Comparison of ENCODE assay signal across 27 mouse cellular contexts in genomic region chr15:102939256-102940155, GRCm38 (mm10). TPM values are rescaled to one million over a fixed set of nuclear protein-coding genes. Genes with fewer than 3 reads are reported as not detected.
DNase-seq lines count a peak whose midpoint lies in the region; ATAC-seq lines count a peak whose summit lies in the region.
"Had no signal": no experiment of that assay in that cellular context is flagged by ENCODE, and none has a peak within 500 bp of the region (broad histone marks: within the 10 kb centered on the region; RNA-seq: fewer than 3 reads in every experiment).

No protein-coding gene starts in this region.

- H3K4me2 ChIP-seq in forebrain, embryonic 11.5 days (ENCODE audit: low read depth, low read length, severe bottlenecking): no peak overlapping the region
- peak overlapping the region; percentile 40 for H3K4me2 ChIP-seq in kidney, embryonic 15.5 days
- peak overlapping the region; percentile 39 for H3K4me2 ChIP-seq in neural tube, embryonic 13.5 days
- H3K4me2 ChIP-seq in midbrain, embryonic 13.5 days (replicated peaks): no peak overlapping the region
- H3K4me2 ChIP-seq: heart, embryonic 12.5 days; hindbrain, embryonic 13.5 days; liver, embryonic 13.5 days; lung, embryonic 14.5 days had no signal

- ATAC-seq in forebrain, embryonic 11.5 days (replicated peaks; ENCODE audit: low FRiP score): no peak
- ATAC-seq in kidney, embryonic 15.5 days (replicated peaks; ENCODE audit: low FRiP score): 0 out of 2 replicates have a peak, but pooled peaks have one; percentile 46
- ATAC-seq in neural tube, embryonic 13.5 days (ENCODE audit: low read depth): peak; percentile 35
- ATAC-seq in midbrain, embryonic 13.5 days: no peak
- ATAC-seq: forebrain, embryonic 14.5 days; inflammation-experienced regulatory T-cells, adult 6 months had no signal

- no peak overlapping the region for H3K4me3 ChIP-seq in forebrain, embryonic 11.5 days (ENCODE audit: low read depth, low read length)
- no peak overlapping the region for H3K4me3 ChIP-seq in forebrain, embryonic 10.5 days
- H3K4me3 ChIP-seq in kidney, embryonic 15.5 days (replicated peaks): peak overlapping the region; percentile 6; the same call in 1 of the 2 replicates
- peak overlapping the region; percentile 36 for H3K4me3 ChIP-seq in limb, embryonic 10.5 days
- H3K4me3 ChIP-seq in neural tube, embryonic 13.5 days: peak overlapping the region; percentile 31; the same call in 1 of the 2 replicates
- H3K4me3 ChIP-seq in midbrain, embryonic 13.5 days (replicated peaks): no peak overlapping the region
- H3K4me3 ChIP-seq: embryonic facial prominence, embryonic 10.5 days; heart, embryonic 12.5 days; hindbrain, embryonic 13.5 days; liver, embryonic 13.5 days had no signal

- no peak overlapping the region for H3K27ac ChIP-seq in forebrain, embryonic 11.5 days (ENCODE audit: low read depth, low read length)
- H3K27ac ChIP-seq in forebrain, embryonic 10.5 days: no peak overlapping the region
- H3K27ac ChIP-seq in kidney, embryonic 15.5 days: no peak overlapping the region
- peak overlapping the region; percentile 44 for H3K27ac ChIP-seq in limb, embryonic 10.5 days
- peak overlapping the region; percentile 56; the same call in 1 of the 2 replicates for H3K27ac ChIP-seq in neural tube, embryonic 13.5 days (replicated peaks)
- no peak overlapping the region for H3K27ac ChIP-seq in midbrain, embryonic 13.5 days
- H3K27ac ChIP-seq: embryonic facial prominence, embryonic 10.5 days; hindbrain, embryonic 13.5 days; liver, embryonic 13.5 days had no signal

- H3K4me1 ChIP-seq in forebrain, embryonic 11.5 days (replicated peaks; ENCODE audit: control insufficient read depth, insufficient read depth, low read length): no peaks in the 10 kb centered on the region; the same call in 1 of the 2 replicates
- peaks cover 18% of the 10 kb centered on the region for H3K4me1 ChIP-seq in forebrain, embryonic 10.5 days
- peaks cover 32% of the 10 kb centered on the region for H3K4me1 ChIP-seq in kidney, embryonic 15.5 days
- H3K4me1 ChIP-seq in limb, embryonic 10.5 days: peaks cover 48% of the 10 kb centered on the region
- peaks cover 16% of the 10 kb centered on the region for H3K4me1 ChIP-seq in neural tube, embryonic 13.5 days (replicated peaks)
- H3K4me1 ChIP-seq in midbrain, embryonic 13.5 days (replicated peaks): peaks cover 10% of the 10 kb centered on the region; the same call in 1 of the 2 replicates
- H3K4me1 ChIP-seq: liver, embryonic 13.5 days had no signal

- peak; percentile 52 for DNase-seq in forebrain, embryonic 11.5 days (ENCODE audit: low spot score)
- no peak for DNase-seq in forebrain, embryonic 10.5 days (ENCODE audit: extremely low spot score, low spot score)
- no peak for DNase-seq in kidney, adult 11 months
- DNase-seq in limb, embryonic 10.5 days (ENCODE audit: low spot score): peak; percentile 62
- DNase-seq in frontal cortex, postnatal 25 days (ENCODE audit: low spot score in 2 of 2): no peak
- DNase-seq: adrenal gland, postnatal 36 days; cerebellum, adult 18-20 months; cerebellum, postnatal 25 days; gastrocnemius, postnatal 36 days; heart, postnatal 14 days; liver, embryonic 13.5 days; lung, embryonic 14.5 days; lung, postnatal 36 days; right cerebral cortex, postnatal 14 days; spleen, adult 18-20 months; thymus, adult 18-20 months had no signal

- H3K36me3 ChIP-seq in forebrain, embryonic 11.5 days (ENCODE audit: control insufficient read depth, insufficient read depth, low read length): no peaks in the 10 kb centered on the region
- H3K36me3 ChIP-seq in forebrain, embryonic 10.5 days (replicated peaks): no peaks in the 10 kb centered on the region
- H3K36me3 ChIP-seq in kidney, embryonic 15.5 days: no peaks in the 10 kb centered on the region
- no peaks in the 10 kb centered on the region for H3K36me3 ChIP-seq in limb, embryonic 10.5 days
- no peaks in the 10 kb centered on the region for H3K36me3 ChIP-seq in neural tube, embryonic 13.5 days
- no peaks in the 10 kb centered on the region for H3K36me3 ChIP-seq in midbrain, embryonic 13.5 days
- H3K36me3 ChIP-seq: embryonic facial prominence, embryonic 10.5 days; heart, embryonic 12.5 days; hindbrain, embryonic 13.5 days; liver, embryonic 13.5 days had no signal

- 2% methylated on average over 34 of the region's 34 CpGs for WGBS in forebrain, embryonic 11.5 days
- under 1% methylated on average over 34 of the region's 34 CpGs for WGBS in forebrain, embryonic 10.5 days
- 1% methylated on average over 34 of the region's 34 CpGs for WGBS in kidney, embryonic 15.5 days
- WGBS in limb, embryonic 10.5 days: under 1% methylated on average over 34 of the region's 34 CpGs
- WGBS in neural tube, embryonic 13.5 days: under 1% methylated on average over 34 of the region's 34 CpGs
- 1% methylated on average over 33 of the region's 34 CpGs for whole genome bisulfite sequencing in midbrain, embryonic 13.5 days

- no peak overlapping the region for H3K9ac ChIP-seq in forebrain, embryonic 11.5 days (ENCODE audit: low read length)
- no peak overlapping the region for H3K9ac ChIP-seq in kidney, embryonic 15.5 days
- peak overlapping the region; percentile 54; the same call in 1 of the 2 replicates for H3K9ac ChIP-seq in neural tube, embryonic 13.5 days
- H3K9ac ChIP-seq in midbrain, embryonic 13.5 days (replicated peaks): no peak overlapping the region
- H3K9ac ChIP-seq: heart, embryonic 12.5 days; hindbrain, embryonic 13.5 days; liver, embryonic 13.5 days; lung, embryonic 14.5 days had no signal

- H3K27me3 ChIP-seq in forebrain, embryonic 11.5 days (ENCODE audit: control insufficient read depth, insufficient read depth, low read length): peaks cover 98% of the 10 kb centered on the region
- peaks cover 100% of the 10 kb centered on the region for H3K27me3 ChIP-seq in forebrain, embryonic 10.5 days (ENCODE audit: poor library complexity, severe bottlenecking)
- peaks cover 100% of the 10 kb centered on the region for H3K27me3 ChIP-seq in kidney, embryonic 15.5 days
- H3K27me3 ChIP-seq in limb, embryonic 10.5 days (ENCODE audit: low read depth, poor library complexity, severe bottlenecking): peaks cover 100% of the 10 kb centered on the region
- peaks cover 98% of the 10 kb centered on the region for H3K27me3 ChIP-seq in neural tube, embryonic 13.5 days
- peaks cover 100% of the 10 kb centered on the region for H3K27me3 ChIP-seq in midbrain, embryonic 13.5 days

- no peaks in the 10 kb centered on the region for H3K9me3 ChIP-seq in forebrain, embryonic 11.5 days (ENCODE audit: control insufficient read depth, low read length)
- no peaks in the 10 kb centered on the region for H3K9me3 ChIP-seq in forebrain, embryonic 10.5 days
- no peaks in the 10 kb centered on the region for H3K9me3 ChIP-seq in kidney, embryonic 15.5 days (replicated peaks)
- no peaks in the 10 kb centered on the region for H3K9me3 ChIP-seq in limb, embryonic 10.5 days (replicated peaks)
- H3K9me3 ChIP-seq in neural tube, embryonic 13.5 days: no peaks in the 10 kb centered on the region
- no peaks in the 10 kb centered on the region for H3K9me3 ChIP-seq in midbrain, embryonic 13.5 days
- H3K9me3 ChIP-seq: embryonic facial prominence, embryonic 10.5 days; heart, embryonic 12.5 days; hindbrain, embryonic 13.5 days; liver, embryonic 13.5 days had no signal

RNA-seq across cellular contexts. Expression of gene Hoxc12, which starts 2.9 kb away (rescaled TPM):
- polyA plus RNA-seq in forebrain, embryonic 11.5 days (2014; fragmentation: Nextera tagmentation; extraction: Ambion mirVana): not detected in 2 replicates
- not detected in 2 replicates for polyA plus RNA-seq in forebrain, embryonic 10.5 days (2016; fragmentation: Nextera tagmentation; extraction: Ambion mirVana)
- polyA plus RNA-seq in kidney, embryonic 15.5 days (2015; fragmentation: Nextera tagmentation; extraction: Ambion mirVana): not detected in 2 replicates
- polyA plus RNA-seq in limb, embryonic 10.5 days (2016; fragmentation: Nextera tagmentation; extraction: Ambion mirVana): 0.36 TPM in 1 of 2 replicates, not detected in the other
- polyA plus RNA-seq in neural tube, embryonic 13.5 days (2015; fragmentation: Nextera tagmentation; extraction: Ambion mirVana): 7.8 and 12.0 TPM in 2 replicates
- not detected in 2 replicates for polyA plus RNA-seq in midbrain, embryonic 13.5 days (2015; fragmentation: Nextera tagmentation; extraction: Ambion mirVana)
- polyA plus RNA-seq: embryonic facial prominence, embryonic 10.5 days; forebrain, embryonic 14.5 days; heart, embryonic 12.5 days; hindbrain, embryonic 13.5 days; inflammation-experienced regulatory T-cells, adult 6 months; large intestine, adult 2 months; liver, embryonic 13.5 days; lung, embryonic 14.5 days; midbrain, postnatal 0 days; stomach, embryonic 14.5 days had no signal

RNA-seq across cellular contexts. Expression of gene Hoxc11, which starts 14.7 kb away (rescaled TPM):
- not detected in 2 replicates for polyA plus RNA-seq in forebrain, embryonic 11.5 days (2014; fragmentation: Nextera tagmentation; extraction: Ambion mirVana)
- not detected in 2 replicates for polyA plus RNA-seq in forebrain, embryonic 10.5 days (2016; fragmentation: Nextera tagmentation; extraction: Ambion mirVana)
- 1.7 and 2.9 TPM in 2 replicates for polyA plus RNA-seq in kidney, embryonic 15.5 days (2015; fragmentation: Nextera tagmentation; extraction: Ambion mirVana)
- 2.4 and 4.7 TPM in 2 replicates for polyA plus RNA-seq in limb, embryonic 10.5 days (2016; fragmentation: Nextera tagmentation; extraction: Ambion mirVana)
- polyA plus RNA-seq in neural tube, embryonic 13.5 days (2015; fragmentation: Nextera tagmentation; extraction: Ambion mirVana): 2.6 and 3.8 TPM in 2 replicates
- not detected in 2 replicates for polyA plus RNA-seq in midbrain, embryonic 13.5 days (2015; fragmentation: Nextera tagmentation; extraction: Ambion mirVana)
- polyA plus RNA-seq: embryonic facial prominence, embryonic 10.5 days; forebrain, embryonic 14.5 days; heart, embryonic 12.5 days; hindbrain, embryonic 13.5 days; inflammation-experienced regulatory T-cells, adult 6 months; large intestine, adult 2 months; liver, embryonic 13.5 days; lung, embryonic 14.5 days; midbrain, postnatal 0 days; stomach, embryonic 14.5 days had no signal

RNA-seq across cellular contexts. Expression of gene Hoxc13, which starts 18.6 kb away (rescaled TPM):
- 0.11 TPM in 1 of 2 replicates, not detected in the other for polyA plus RNA-seq in forebrain, embryonic 11.5 days (2014; fragmentation: Nextera tagmentation; extraction: Ambion mirVana)
- polyA plus RNA-seq in forebrain, embryonic 10.5 days (2016; fragmentation: Nextera tagmentation; extraction: Ambion mirVana): not detected in 2 replicates
- not detected in 2 replicates for polyA plus RNA-seq in kidney, embryonic 15.5 days (2015; fragmentation: Nextera tagmentation; extraction: Ambion mirVana)
- 0.51 and 1.2 TPM in 2 replicates for polyA plus RNA-seq in limb, embryonic 10.5 days (2016; fragmentation: Nextera tagmentation; extraction: Ambion mirVana)
- polyA plus RNA-seq in neural tube, embryonic 13.5 days (2015; fragmentation: Nextera tagmentation; extraction: Ambion mirVana): 4.9 and 8.4 TPM in 2 replicates
- polyA plus RNA-seq in midbrain, embryonic 13.5 days (2015; fragmentation: Nextera tagmentation; extraction: Ambion mirVana): not detected in 2 replicates
- polyA plus RNA-seq: embryonic facial prominence, embryonic 10.5 days; forebrain, embryonic 14.5 days; hindbrain, embryonic 13.5 days; inflammation-experienced regulatory T-cells, adult 6 months; large intestine, adult 2 months; liver, embryonic 13.5 days; lung, embryonic 14.5 days; midbrain, postnatal 0 days; stomach, embryonic 14.5 days had no signal

RNA-seq across cellular contexts. Expression of gene Hoxc10, which starts 27.1 kb away (rescaled TPM):
- not detected in 2 replicates for polyA plus RNA-seq in forebrain, embryonic 11.5 days (2014; fragmentation: Nextera tagmentation; extraction: Ambion mirVana)
- not detected in 2 replicates for polyA plus RNA-seq in forebrain, embryonic 10.5 days (2016; fragmentation: Nextera tagmentation; extraction: Ambion mirVana)
- 52.4 and 53.5 TPM in 2 replicates for polyA plus RNA-seq in kidney, embryonic 15.5 days (2015; fragmentation: Nextera tagmentation; extraction: Ambion mirVana)
- polyA plus RNA-seq in limb, embryonic 10.5 days (2016; fragmentation: Nextera tagmentation; extraction: Ambion mirVana): 21.4 and 51.4 TPM in 2 replicates
- 58.5 and 92.4 TPM in 2 replicates for polyA plus RNA-seq in neural tube, embryonic 13.5 days (2015; fragmentation: Nextera tagmentation; extraction: Ambion mirVana)
- not detected in 2 replicates for polyA plus RNA-seq in midbrain, embryonic 13.5 days (2015; fragmentation: Nextera tagmentation; extraction: Ambion mirVana)
- polyA plus RNA-seq: embryonic facial prominence, embryonic 10.5 days; forebrain, embryonic 14.5 days; heart, embryonic 12.5 days; hindbrain, embryonic 13.5 days; inflammation-experienced regulatory T-cells, adult 6 months; liver, embryonic 13.5 days; lung, embryonic 14.5 days; midbrain, postnatal 0 days; stomach, embryonic 14.5 days had no signal

RNA-seq across cellular contexts. Expression of gene Hoxc5, which starts 27.7 kb away (rescaled TPM):
- not detected in 2 replicates for polyA plus RNA-seq in forebrain, embryonic 11.5 days (2014; fragmentation: Nextera tagmentation; extraction: Ambion mirVana)
- polyA plus RNA-seq in forebrain, embryonic 10.5 days (2016; fragmentation: Nextera tagmentation; extraction: Ambion mirVana): not detected in 2 replicates
- polyA plus RNA-seq in kidney, embryonic 15.5 days (2015; fragmentation: Nextera tagmentation; extraction: Ambion mirVana): 3.6 and 4.8 TPM in 2 replicates
- 10.6 and 12.7 TPM in 2 replicates for polyA plus RNA-seq in limb, embryonic 10.5 days (2016; fragmentation: Nextera tagmentation; extraction: Ambion mirVana)
- 18.8 and 32.2 TPM in 2 replicates for polyA plus RNA-seq in neural tube, embryonic 13.5 days (2015; fragmentation: Nextera tagmentation; extraction: Ambion mirVana)
- polyA plus RNA-seq in midbrain, embryonic 13.5 days (2015; fragmentation: Nextera tagmentation; extraction: Ambion mirVana): 0.09 TPM in 1 of 2 replicates, not detected in the other
- polyA plus RNA-seq: forebrain, embryonic 14.5 days; inflammation-experienced regulatory T-cells, adult 6 months; midbrain, postnatal 0 days had no signal

Comparison
In these comparisons a context has a peak if more than half of its experiments do, and no peak if none do; other contexts are left out.
1. DNase-seq: peak in forebrain, embryonic 11.5 days (single experiment) and limb, embryonic 10.5 days (single experiment); none in forebrain, embryonic 10.5 days (single experiment), kidney, adult 11 months (single experiment) and frontal cortex, postnatal 25 days (0 of 2).
2. ATAC-seq: peak in kidney, embryonic 15.5 days (single experiment) and neural tube, embryonic 13.5 days (single experiment); none in forebrain, embryonic 11.5 days (single experiment) and midbrain, embryonic 13.5 days (single experiment).
3. H3K27ac ChIP-seq: peak in limb, embryonic 10.5 days (single experiment) and neural tube, embryonic 13.5 days (single experiment); none in forebrain, embryonic 11.5 days (single experiment), forebrain, embryonic 10.5 days (single experiment), kidney, embryonic 15.5 days (single experiment) and midbrain, embryonic 13.5 days (single experiment).
4. H3K4me2 ChIP-seq: peak in kidney, embryonic 15.5 days (single experiment) and neural tube, embryonic 13.5 days (single experiment); none in forebrain, embryonic 11.5 days (single experiment) and midbrain, embryonic 13.5 days (single experiment).
5. H3K4me3 ChIP-seq: peak in kidney, embryonic 15.5 days (single experiment), limb, embryonic 10.5 days (single experiment) and neural tube, embryonic 13.5 days (single experiment); none in forebrain, embryonic 11.5 days (single experiment), forebrain, embryonic 10.5 days (single experiment) and midbrain, embryonic 13.5 days (single experiment).